Mouse (Mus musculus) hindbrain, embryonic 13.5 days (tissue): Measurements from ENCODE around the gene Pvr. TPM values are rescaled to one million over a fixed set of nuclear protein-coding genes. Genes with fewer than 3 reads are reported as not detected.

Experiments used
- ATAC-seq: fragments of 200-750 bp; cut with Nextera tagmentation; 2 replicates; pipeline ENCODE4 v1.8.0; 2017; ENCODE audit warnings: moderate TSS enrichment; ENCODE audit not compliant: low FRiP score
- H3K27ac ChIP-seq: fragments of 300-500 bp; sonication (generic); 2 replicates; pipeline ENCODE4 v1.5.1; 2015; ENCODE audit warnings: inconsistent platforms, mild to moderate bottlenecking, moderate library complexity
- H3K27me3 ChIP-seq: fragments of 300-500 bp; sonication (generic); 2 replicates; pipeline ENCODE4 v1.6.1; 2015; ENCODE audit warnings: mild to moderate bottlenecking, inconsistent platforms
- H3K36me3 ChIP-seq: fragments of 300-500 bp; sonication (generic); 2 replicates; pipeline ENCODE4 v1.6.1; 2015; ENCODE audit warnings: mild to moderate bottlenecking, inconsistent platforms
- H3K4me1 ChIP-seq: fragments of 300-500 bp; sonication (generic); replicated peaks from 2 replicates; pipeline ENCODE4 v1.6.1; 2015; ENCODE audit warnings: inconsistent platforms
- H3K4me2 ChIP-seq: fragments of 300-500 bp; sonication (generic); 2 replicates; pipeline ENCODE4 v1.6.1; 2015; ENCODE audit warnings: inconsistent platforms, mild to moderate bottlenecking, moderate library complexity
- H3K4me3 ChIP-seq: fragments of 300-500 bp; sonication (generic); 2 replicates; pipeline ENCODE4 v1.5.1; 2015; ENCODE audit warnings: mild to moderate bottlenecking, inconsistent platforms
- H3K9ac ChIP-seq: fragments of 300-500 bp; sonication (generic); 2 replicates; pipeline ENCODE4 v1.6.1; 2015; ENCODE audit warnings: mild to moderate bottlenecking, inconsistent platforms
- H3K9me3 ChIP-seq: fragments of 300-500 bp; sonication (generic); 2 replicates; pipeline ENCODE4 v1.6.1; 2016; ENCODE audit warnings: inconsistent platforms
- WGBS: fragments of 180-500 bp; shearing (Covaris S2); methylation state at CpG from one replicate; pipeline ENCODE4 v1.1.7; 2015; 5-methylcytosine and 5-hydroxymethylcytosine counted together
- polyA plus RNA-seq: library from polyadenylated mRNA; unstranded; fragments of >200 nt; fragmentation: Nextera tagmentation; extraction: Ambion mirVana; gene quantifications from 2 replicates; pipeline ENCODE4 v1.2.1, GENCODE M21; 2015

The Pvr gene
- polyA plus RNA-seq = 7.8 and 9.4 TPM in 2 replicates

GRCm38 (mm10) chr7:19920506-19921261 is at the start of gene Pvr:
TSS of gene Pvr (minus strand) at chr7:19921160.
- H3K4me3 ChIP-seq = peak within 1 kb of the TSS; percentile 69
- ATAC-seq = peak; percentile 90
- peaks cover 17% of the 10 kb centered on the region for H3K36me3 ChIP-seq
- no peaks in the 10 kb centered on the region for H3K9me3 ChIP-seq
- peak within 1 kb of the TSS; percentile 63 for H3K4me2 ChIP-seq
- peak within 1 kb of the TSS; percentile 84 for H3K9ac ChIP-seq
- H3K4me1 ChIP-seq = peaks cover 15% of the 10 kb centered on the region
- H3K27ac ChIP-seq = peak within 1 kb of the TSS; percentile 91
- H3K27me3 ChIP-seq = 0 out of 2 replicates have a peak, but pooled peaks cover 8% of the 10 kb centered on the region
- under 1% methylated on average over 60 of the region's 60 CpGs for whole genome bisulfite sequencing

- Histone ChIP-seq H3K9ac (no peak overlapping the region), H3K4me1 (no peaks in the 10 kb centered on the region), H3K4me2 (no peak overlapping the region), H3K36me3 (no peaks in the 10 kb centered on the region), H3K27me3 (no peaks in the 10 kb centered on the region), H3K27ac (no peak overlapping the region), H3K9me3 (peaks cover 10% of the 10 kb centered on the region), H3K4me3 (no peak overlapping the region)
- 93% methylated on average over 8 of the region's 8 CpGs for WGBS
- ATAC-seq = no peak
These were observed 49.2 kb upstream of the Pvr start for GRCm38 (mm10) chr7:19970196-19970595.

DNA sequence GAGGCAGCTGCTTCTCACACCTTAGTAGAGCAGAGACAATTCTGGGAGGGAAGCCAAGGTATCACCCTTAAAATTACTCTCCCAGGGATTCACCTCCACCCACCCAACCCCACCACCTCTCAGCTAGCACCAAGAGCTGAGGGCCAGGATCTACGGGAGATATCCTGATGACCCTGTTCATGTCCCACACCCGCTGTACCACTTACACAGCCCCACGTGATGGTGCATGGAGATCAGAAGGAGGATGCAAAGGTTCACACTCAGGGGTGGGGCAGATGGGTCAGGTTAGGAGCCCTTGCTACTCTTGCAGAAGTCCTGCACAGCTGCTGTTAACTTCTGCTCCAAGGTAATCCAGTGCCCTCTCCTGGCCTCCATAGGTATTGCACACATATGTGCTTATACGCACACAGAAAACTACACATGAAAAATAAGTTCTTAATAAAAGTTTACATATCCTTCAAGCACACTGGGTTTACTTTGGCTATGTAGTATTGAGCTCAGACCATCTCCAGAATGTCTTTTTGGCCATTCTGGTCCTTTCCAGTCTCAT is 48.7 kb upstream of the Pvr start:
- Histone ChIP-seq H3K36me3 (no peaks in the 10 kb centered on the region), H3K4me1 (no peaks in the 10 kb centered on the region), H3K4me3 (no peak overlapping the region), H3K27me3 (no peaks in the 10 kb centered on the region), H3K4me2 (no peak overlapping the region), H3K27ac (no peak overlapping the region), H3K9me3 (peaks cover 10% of the 10 kb centered on the region), H3K9ac (no peak overlapping the region)
- ATAC-seq = no peak
- whole genome bisulfite sequencing = 93% methylated on average over 4 of the region's 4 CpGs

DNA sequence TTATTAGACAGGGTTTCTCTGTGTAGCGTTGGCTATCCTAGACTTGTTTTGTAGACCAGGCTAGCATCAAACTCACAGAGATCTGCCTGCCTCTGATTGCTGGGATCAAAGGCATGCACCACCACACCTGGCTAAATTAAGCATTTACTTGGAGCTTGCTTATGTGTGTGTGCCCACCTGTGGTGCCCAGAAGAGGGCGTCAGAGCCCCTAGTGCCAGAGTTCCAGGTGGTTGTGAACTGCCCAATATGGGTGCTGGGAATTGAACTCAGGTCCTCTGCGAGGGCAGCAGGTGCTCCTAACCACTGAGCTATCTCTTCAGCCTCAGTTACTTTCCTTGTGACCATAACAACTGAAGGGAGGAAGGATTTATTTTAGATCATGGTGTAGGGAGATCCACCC is 48.1 kb upstream of the Pvr start:
- H3K9ac ChIP-seq = no peak overlapping the region
- no peaks in the 10 kb centered on the region for H3K36me3 ChIP-seq
- peaks cover 10% of the 10 kb centered on the region for H3K9me3 ChIP-seq
- no peak for ATAC-seq
- 75% methylated on average over 3 of the region's 3 CpGs for WGBS
- H3K27ac ChIP-seq = no peak overlapping the region
- H3K4me3 ChIP-seq = no peak overlapping the region
- H3K4me2 ChIP-seq = no peak overlapping the region
- no peaks in the 10 kb centered on the region for H3K27me3 ChIP-seq
- no peaks in the 10 kb centered on the region for H3K4me1 ChIP-seq

GRCm38 (mm10) chr7:19964985-19965579 is 44.1 kb upstream of the Pvr start, which contains the start of gene Ceacam20:
TSS of gene Ceacam20 (plus strand) at chr7:19965412.
- Histone ChIP-seq H3K36me3 (no peaks in the 10 kb centered on the region), H3K4me1 (no peaks in the 10 kb centered on the region), H3K4me2 (no peak within 1 kb of the TSS), H3K27ac (no peak within 1 kb of the TSS), H3K4me3 (no peak within 1 kb of the TSS), H3K9ac (no peak within 1 kb of the TSS), H3K9me3 (peaks cover 4% of the 10 kb centered on the region; the same call in 1 of the 2 replicates), H3K27me3 (no peaks in the 10 kb centered on the region)
- 82% methylated on average over 7 of the region's 7 CpGs for WGBS
- ATAC-seq = no peak

- Histone ChIP-seq H3K9me3 (no peaks in the 10 kb centered on the region), H3K27me3 (no peaks in the 10 kb centered on the region), H3K27ac (no peak overlapping the region), H3K36me3 (no peaks in the 10 kb centered on the region), H3K4me2 (no peak overlapping the region), H3K4me1 (no peaks in the 10 kb centered on the region), H3K4me3 (no peak overlapping the region), H3K9ac (no peak overlapping the region)
- WGBS = 68% methylated on average over 1 of the region's 1 CpGs
- ATAC-seq = no peak
These were observed 41.5 kb upstream of the Pvr start for GRCm38 (mm10) chr7:19962423-19962822.

GRCm38 (mm10) chr7:19956341-19956781 is 35.4 kb upstream of the Pvr start:
- no peaks in the 10 kb centered on the region for H3K36me3 ChIP-seq
- H3K4me3 ChIP-seq = no peak overlapping the region
- H3K27ac ChIP-seq = no peak overlapping the region
- no peaks in the 10 kb centered on the region for H3K4me1 ChIP-seq
- ATAC-seq = peak; percentile 37; the same call in 1 of the 2 replicates
- no peak overlapping the region for H3K4me2 ChIP-seq
- WGBS = 3% methylated on average over 7 of the region's 7 CpGs
- no peak overlapping the region for H3K9ac ChIP-seq
- no peaks in the 10 kb centered on the region for H3K9me3 ChIP-seq
- no peaks in the 10 kb centered on the region for H3K27me3 ChIP-seq

- no peak overlapping the region for H3K27ac ChIP-seq
- H3K36me3 ChIP-seq = no peaks in the 10 kb centered on the region
- H3K4me1 ChIP-seq = no peaks in the 10 kb centered on the region
- ATAC-seq = no peak
- H3K9me3 ChIP-seq = no peaks in the 10 kb centered on the region
- no peak overlapping the region for H3K4me2 ChIP-seq
- H3K9ac ChIP-seq = no peak overlapping the region
- no peaks in the 10 kb centered on the region for H3K27me3 ChIP-seq
- 77% methylated on average over 4 of the region's 4 CpGs for WGBS
- H3K4me3 ChIP-seq = no peak overlapping the region
These were observed 34.9 kb upstream of the Pvr start for GRCm38 (mm10) chr7:19955861-19956260.

DNA sequence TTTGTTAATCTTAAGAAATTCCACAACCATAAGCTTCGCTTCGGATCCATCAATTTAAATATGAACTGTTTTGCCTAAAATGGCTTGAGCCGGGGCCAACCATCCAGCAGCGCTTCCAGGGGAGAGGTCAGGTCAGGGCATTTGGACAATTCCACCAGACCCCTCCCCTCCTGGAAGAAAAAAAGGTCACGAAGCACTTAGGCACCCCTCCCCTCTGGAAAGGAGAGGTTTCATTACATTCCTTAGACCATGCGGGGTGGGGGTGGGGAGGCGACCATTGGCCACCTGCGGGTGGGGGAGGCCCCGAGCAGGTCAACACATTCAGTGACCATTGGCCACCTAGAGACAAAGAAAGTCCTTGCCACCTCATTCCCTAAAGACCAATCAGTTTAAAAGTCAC is 32.1 kb upstream of the Pvr start:
- ATAC-seq = no peak
- Histone ChIP-seq H3K27me3 (no peaks in the 10 kb centered on the region), H3K4me1 (no peaks in the 10 kb centered on the region), H3K9ac (no peak overlapping the region), H3K4me2 (no peak overlapping the region), H3K27ac (no peak overlapping the region), H3K9me3 (no peaks in the 10 kb centered on the region), H3K4me3 (no peak overlapping the region), H3K36me3 (no peaks in the 10 kb centered on the region)
- WGBS = 46% methylated on average over 9 of the region's 9 CpGs

- Histone ChIP-seq H3K4me2 (no peak overlapping the region), H3K4me3 (no peak overlapping the region), H3K27ac (no peak overlapping the region), H3K27me3 (no peaks in the 10 kb centered on the region), H3K9ac (no peak overlapping the region), H3K36me3 (no peaks in the 10 kb centered on the region), H3K4me1 (no peaks in the 10 kb centered on the region), H3K9me3 (no peaks in the 10 kb centered on the region)
- no peak for ATAC-seq
- WGBS = 44% methylated on average over 10 of the region's 10 CpGs
These were observed 31.5 kb upstream of the Pvr start for GRCm38 (mm10) chr7:19952320-19952986.

DNA sequence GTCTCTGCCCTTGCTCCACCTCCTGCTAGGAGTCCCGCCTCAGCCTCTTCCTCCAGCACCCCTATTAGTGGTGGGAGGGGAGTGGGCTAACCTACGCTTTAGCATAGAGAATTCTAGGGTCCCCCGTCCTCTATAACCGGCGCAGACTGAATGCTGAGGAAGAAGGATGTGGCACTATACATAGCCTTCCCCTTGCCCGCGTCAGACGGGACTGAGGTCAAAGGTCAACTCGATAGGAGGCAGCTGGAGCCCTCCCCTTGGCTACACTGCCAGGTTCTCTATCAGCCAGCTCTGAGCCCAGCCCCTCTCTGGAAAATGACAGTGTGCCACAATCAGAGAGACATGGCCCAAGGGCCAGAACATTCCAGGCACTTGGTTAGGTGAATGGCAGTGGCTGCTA is 29.6 kb upstream of the Pvr start, which contains the start of gene Igsf23:
Gene Igsf23 (minus strand): TSS at position 168 of the 400 bp plus-strand sequence.
- Histone ChIP-seq H3K9me3 (no peaks in the 10 kb centered on the region), H3K27me3 (no peaks in the 10 kb centered on the region), H3K4me1 (no peaks in the 10 kb centered on the region), H3K4me3 (no peak within 1 kb of the TSS), H3K27ac (no peak within 1 kb of the TSS), H3K36me3 (no peaks in the 10 kb centered on the region), H3K9ac (no peak within 1 kb of the TSS), H3K4me2 (no peak within 1 kb of the TSS)
- WGBS = 59% methylated on average over 9 of the region's 9 CpGs
- ATAC-seq = 0 out of 2 replicates have a peak, but pooled peaks have one; percentile 4

- no peak for ATAC-seq
- Histone ChIP-seq H3K36me3 (no peaks in the 10 kb centered on the region), H3K9ac (no peak overlapping the region), H3K27ac (no peak overlapping the region), H3K4me1 (no peaks in the 10 kb centered on the region), H3K4me2 (no peak overlapping the region), H3K27me3 (no peaks in the 10 kb centered on the region), H3K4me3 (no peak overlapping the region), H3K9me3 (no peaks in the 10 kb centered on the region)
- WGBS = 70% methylated on average over 10 of the region's 10 CpGs
These were observed 29.0 kb upstream of the Pvr start for GRCm38 (mm10) chr7:19949996-19950395.
